Mouse (Mus musculus): ENCODE measurements at regions not wholly inside any gene's neighbourhood (a gene's known extent, or its start where the extent isn't known, plus 50 kb on each side); places are given as distances from the start of the nearest gene placed in this dataset.

DNA sequence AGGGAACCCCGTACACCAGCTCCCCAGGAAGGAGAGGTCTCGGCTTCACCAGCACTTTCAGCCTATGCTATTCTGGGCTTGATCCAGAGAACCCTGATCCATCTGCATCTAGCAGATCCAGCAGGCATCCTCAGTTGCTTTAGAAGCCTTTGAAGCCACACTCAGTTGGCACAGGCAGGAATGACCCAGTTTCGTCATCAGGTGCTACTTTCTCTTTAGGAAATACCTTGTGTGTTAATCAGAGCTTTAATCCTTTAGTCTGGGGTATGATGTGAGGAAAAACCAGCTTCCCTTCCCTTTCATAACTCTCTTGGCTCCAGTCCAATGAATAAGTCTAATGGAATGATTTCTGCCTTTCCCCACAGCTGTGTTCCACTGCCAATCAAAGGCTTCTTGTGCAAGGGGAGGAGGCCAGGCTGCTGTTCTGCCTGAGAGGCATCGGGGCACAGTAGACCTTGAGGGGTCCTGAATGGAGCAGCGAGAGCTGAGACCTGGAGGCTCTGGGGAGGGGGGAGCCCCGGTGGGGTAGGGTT lies 173.3 kb upstream of the Igfbp7 start:
- H3K4me1 ChIP-seq (replicated peaks; ENCODE audit: control insufficient read depth, insufficient read depth): no peaks in the 10 kb centered on the region
- no peaks in the 10 kb centered on the region for H3K9me3 ChIP-seq (ENCODE audit: control insufficient read depth, low read length)
- DNase-seq (ENCODE audit: low spot score) (peak; percentile 23), ATAC-seq (ENCODE audit: low FRiP score, low TSS enrichment) (peak; percentile 82)
- no peaks in the 10 kb centered on the region for H3K27me3 ChIP-seq (ENCODE audit: control insufficient read depth, insufficient read depth, low read length)
- 33% methylated on average over 6 of the region's 6 CpGs for WGBS
- no peak overlapping the region for H3K9ac ChIP-seq (ENCODE audit: low read length)
- TF ChIP-seq CTCF (IDR thresholded peaks at IDR 0.05; ENCODE audit: low read depth) (no peak), EP300 (optimal IDR thresholded peaks at IDR 0.05) (peak; percentile 76)
- H3K4me2 ChIP-seq (replicated peaks; ENCODE audit: low read depth): no peak overlapping the region
- H3K27ac ChIP-seq (replicated peaks): no peak overlapping the region
- H3K36me3 ChIP-seq (ENCODE audit: control insufficient read depth, insufficient read depth, low read length): no peaks in the 10 kb centered on the region
- no peak overlapping the region for H3K4me3 ChIP-seq (ENCODE audit: low read depth, low read length)

DNA sequence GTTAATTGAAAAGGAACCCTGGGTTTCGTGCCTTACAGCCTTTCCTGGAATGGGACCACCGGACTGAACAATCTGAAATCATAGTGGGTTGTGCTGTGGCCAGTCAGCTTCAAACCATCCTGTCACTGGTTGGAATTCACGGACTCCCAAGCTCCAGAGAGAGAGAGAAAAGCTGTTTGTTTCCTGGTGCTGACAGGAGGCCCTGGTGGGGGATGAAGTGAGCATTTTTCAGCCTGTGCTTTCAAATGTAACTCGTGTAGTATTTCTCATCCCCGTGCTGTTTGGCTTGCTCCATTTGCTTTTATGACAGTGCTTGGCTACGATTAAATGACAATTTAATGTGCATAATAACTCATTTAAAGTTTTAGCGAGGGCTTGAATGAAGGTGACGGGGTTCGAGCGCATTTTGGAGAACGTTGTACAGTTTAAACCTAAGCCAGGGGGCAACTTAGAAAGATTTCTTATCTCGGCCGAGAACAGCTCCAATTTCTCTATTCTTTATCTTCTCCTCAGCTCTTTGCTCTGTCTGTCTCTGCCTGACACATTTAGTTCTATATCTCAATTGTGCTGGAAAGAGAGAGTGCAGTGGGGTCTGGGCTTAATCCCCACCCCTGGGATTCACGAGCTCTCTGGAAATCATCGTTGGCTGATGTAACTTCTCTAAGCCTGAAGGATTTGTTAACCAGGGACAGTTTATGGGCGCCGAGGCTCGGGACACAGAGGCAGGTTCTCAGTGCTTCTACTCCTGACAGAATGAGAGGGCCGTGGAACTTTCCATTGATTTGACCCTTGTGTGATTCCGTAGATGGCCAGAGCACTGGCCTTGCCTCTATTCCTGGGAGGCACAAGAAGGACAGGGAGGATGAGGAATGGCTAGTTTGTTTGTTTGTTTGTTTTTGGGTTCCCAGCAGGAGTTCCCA lies 172.2 kb upstream of the Igfbp7 start:
- Histone ChIP-seq H3K27me3 (ENCODE audit: control insufficient read depth, insufficient read depth, low read length) (no peaks in the 10 kb centered on the region), H3K27ac (replicated peaks) (no peak overlapping the region), H3K36me3 (ENCODE audit: control insufficient read depth, insufficient read depth, low read length) (no peaks in the 10 kb centered on the region), H3K4me2 (replicated peaks; ENCODE audit: low read depth) (peak overlapping the region; percentile 4; the same call in 1 of the 2 replicates), H3K9me3 (ENCODE audit: control insufficient read depth, low read length) (no peaks in the 10 kb centered on the region), H3K4me3 (ENCODE audit: low read depth, low read length) (no peak overlapping the region), H3K9ac (ENCODE audit: low read length) (no peak overlapping the region), H3K4me1 (replicated peaks; ENCODE audit: control insufficient read depth, insufficient read depth) (no peaks in the 10 kb centered on the region)
- TF ChIP-seq EP300 (optimal IDR thresholded peaks at IDR 0.05) (no peak), CTCF (IDR thresholded peaks at IDR 0.05; ENCODE audit: low read depth) (no peak)
- ATAC-seq (ENCODE audit: low FRiP score, low TSS enrichment) (no peak), DNase-seq (ENCODE audit: low spot score) (no peak)
- WGBS: 33% methylated on average over 20 of the region's 20 CpGs

DNA sequence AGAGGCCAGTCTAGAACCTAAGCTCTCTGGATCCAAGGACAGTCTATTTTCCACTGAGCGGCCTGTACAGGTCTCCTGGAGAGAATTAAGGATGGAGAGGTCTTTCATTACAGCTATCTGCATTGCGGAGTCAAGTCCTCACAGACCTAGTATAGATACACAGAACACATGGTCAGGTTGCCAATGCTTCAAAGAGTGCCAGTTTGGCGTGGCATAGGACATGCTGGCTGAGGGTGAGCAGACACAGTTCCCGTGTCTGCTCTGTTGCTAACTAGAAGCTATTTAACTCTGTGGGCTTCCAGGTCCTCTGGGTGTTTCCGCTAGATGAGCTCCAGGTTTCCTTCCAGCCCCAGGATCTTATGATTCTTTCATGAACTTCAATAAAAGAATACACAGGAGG lies 169.0 kb upstream of the Igfbp7 start:
- Histone ChIP-seq H3K4me2 (replicated peaks; ENCODE audit: low read depth) (no peak overlapping the region), H3K27ac (replicated peaks) (no peak overlapping the region), H3K36me3 (ENCODE audit: control insufficient read depth, insufficient read depth, low read length) (no peaks in the 10 kb centered on the region), H3K27me3 (ENCODE audit: control insufficient read depth, insufficient read depth, low read length) (no peaks in the 10 kb centered on the region), H3K9ac (ENCODE audit: low read length) (no peak overlapping the region), H3K4me1 (replicated peaks; ENCODE audit: control insufficient read depth, insufficient read depth) (no peaks in the 10 kb centered on the region), H3K4me3 (ENCODE audit: low read depth, low read length) (no peak overlapping the region), H3K9me3 (ENCODE audit: control insufficient read depth, low read length) (no peaks in the 10 kb centered on the region)
- WGBS: 90% methylated on average over 5 of the region's 5 CpGs
- no peak for ATAC-seq (ENCODE audit: low FRiP score, low TSS enrichment)
- TF ChIP-seq EP300 (optimal IDR thresholded peaks at IDR 0.05): no peak
- no peak for TF ChIP-seq CTCF (IDR thresholded peaks at IDR 0.05; ENCODE audit: low read depth)
- no peak for DNase-seq (ENCODE audit: low spot score)

DNA sequence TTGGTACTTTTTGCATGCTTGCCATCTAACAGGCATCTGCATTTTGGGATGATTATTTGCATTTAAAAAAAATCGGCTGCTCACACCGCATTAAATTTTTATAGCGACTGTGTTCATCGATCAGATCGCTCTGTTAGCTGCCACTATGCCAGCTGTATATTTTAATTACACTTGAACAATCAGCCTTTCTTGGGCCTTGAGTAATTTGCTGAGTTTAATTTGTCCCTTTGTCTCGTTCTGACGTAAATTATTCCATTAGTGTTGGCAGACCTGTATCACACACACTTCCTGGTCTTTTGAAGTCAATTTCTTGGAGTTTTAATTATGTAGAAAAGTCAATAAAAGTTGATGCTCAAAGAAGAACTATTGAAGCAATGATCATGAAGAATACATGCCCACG lies 167.9 kb upstream of the Igfbp7 start:
- TF ChIP-seq EP300 (optimal IDR thresholded peaks at IDR 0.05): no peak
- no peak for TF ChIP-seq CTCF (IDR thresholded peaks at IDR 0.05; ENCODE audit: low read depth)
- WGBS: 92% methylated on average over 8 of the region's 8 CpGs
- ATAC-seq (ENCODE audit: low FRiP score, low TSS enrichment): no peak

DNA sequence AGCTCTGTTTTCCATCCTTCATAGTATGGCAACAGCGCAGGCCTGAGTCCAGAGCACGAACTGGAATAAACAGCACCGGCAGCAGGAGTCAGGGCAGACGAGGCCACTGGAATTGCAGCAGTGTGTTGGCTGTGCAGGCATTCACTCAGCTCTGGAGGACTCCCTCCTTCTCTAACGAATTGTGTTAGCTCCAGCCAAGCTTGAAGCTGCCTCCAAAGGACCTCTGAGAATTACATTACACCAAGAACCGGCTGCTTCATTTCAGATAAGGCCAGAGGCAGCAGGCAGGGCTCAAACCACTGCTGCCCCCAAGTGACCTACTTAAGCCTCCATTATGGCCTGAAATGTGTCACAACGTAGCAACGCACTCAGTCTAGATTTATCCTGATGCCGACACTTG lies 162.5 kb upstream of the Igfbp7 start:
- no peaks in the 10 kb centered on the region for H3K4me1 ChIP-seq (replicated peaks; ENCODE audit: control insufficient read depth, insufficient read depth)
- no peaks in the 10 kb centered on the region for H3K36me3 ChIP-seq (ENCODE audit: control insufficient read depth, insufficient read depth, low read length)
- no peaks in the 10 kb centered on the region for H3K27me3 ChIP-seq (ENCODE audit: control insufficient read depth, insufficient read depth, low read length)
- DNase-seq (ENCODE audit: low spot score) (no peak), ATAC-seq (ENCODE audit: low FRiP score, low TSS enrichment) (no peak; the same call in 1 of the 2 replicates)
- no peaks in the 10 kb centered on the region for H3K9me3 ChIP-seq (ENCODE audit: control insufficient read depth, low read length)
- no peak overlapping the region for H3K4me3 ChIP-seq (ENCODE audit: low read depth, low read length)
- WGBS: 54% methylated on average over 9 of the region's 9 CpGs
- H3K4me2 ChIP-seq (replicated peaks; ENCODE audit: low read depth): no peak overlapping the region
- H3K27ac ChIP-seq (replicated peaks): no peak overlapping the region
- no peak overlapping the region for H3K9ac ChIP-seq (ENCODE audit: low read length)
- no peak for TF ChIP-seq CTCF (IDR thresholded peaks at IDR 0.05; ENCODE audit: low read depth)
- TF ChIP-seq EP300 (optimal IDR thresholded peaks at IDR 0.05): no peak

More for the DNA sequence above, 167.9 kb upstream of the Igfbp7 start:
- Histone ChIP-seq H3K27ac (replicated peaks) (no peak overlapping the region), H3K4me1 (replicated peaks; ENCODE audit: control insufficient read depth, insufficient read depth) (no peaks in the 10 kb centered on the region), H3K9ac (ENCODE audit: low read length) (no peak overlapping the region), H3K9me3 (ENCODE audit: control insufficient read depth, low read length) (no peaks in the 10 kb centered on the region), H3K27me3 (ENCODE audit: control insufficient read depth, insufficient read depth, low read length) (no peaks in the 10 kb centered on the region), H3K36me3 (ENCODE audit: control insufficient read depth, insufficient read depth, low read length) (no peaks in the 10 kb centered on the region), H3K4me3 (ENCODE audit: low read depth, low read length) (no peak overlapping the region), H3K4me2 (replicated peaks; ENCODE audit: low read depth) (no peak overlapping the region)
- no peak for DNase-seq (ENCODE audit: low spot score)

DNA sequence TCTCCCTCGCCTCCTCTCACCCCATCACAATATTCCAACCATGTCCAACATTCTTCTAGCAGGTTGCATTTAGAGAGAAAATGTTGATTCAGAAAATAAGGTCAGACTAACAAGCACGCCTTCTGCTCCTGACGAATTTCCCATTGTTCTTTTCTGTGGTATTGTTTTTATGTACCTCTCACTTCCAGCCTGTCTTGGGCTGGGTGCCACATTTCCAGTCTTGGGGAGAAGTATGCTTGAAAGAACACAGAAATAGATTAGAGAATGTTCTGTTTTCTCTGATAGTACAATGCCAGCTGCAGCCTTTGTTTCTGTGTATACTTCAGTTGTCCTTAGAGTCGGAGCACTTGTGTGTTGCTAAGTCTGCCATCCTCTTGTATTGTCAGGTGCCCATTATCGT lies 160.3 kb upstream of the Igfbp7 start:
- Histone ChIP-seq H3K4me3 (ENCODE audit: low read depth, low read length) (no peak overlapping the region), H3K27me3 (ENCODE audit: control insufficient read depth, insufficient read depth, low read length) (no peaks in the 10 kb centered on the region), H3K9me3 (ENCODE audit: control insufficient read depth, low read length) (no peaks in the 10 kb centered on the region), H3K27ac (replicated peaks) (no peak overlapping the region), H3K9ac (ENCODE audit: low read length) (no peak overlapping the region), H3K4me1 (replicated peaks; ENCODE audit: control insufficient read depth, insufficient read depth) (no peaks in the 10 kb centered on the region), H3K36me3 (ENCODE audit: control insufficient read depth, insufficient read depth, low read length) (no peaks in the 10 kb centered on the region), H3K4me2 (replicated peaks; ENCODE audit: low read depth) (no peak overlapping the region)
- WGBS: 73% methylated on average over 5 of the region's 5 CpGs
- TF ChIP-seq CTCF (IDR thresholded peaks at IDR 0.05; ENCODE audit: low read depth): no peak
- DNase-seq (ENCODE audit: low spot score): no peak
- ATAC-seq (ENCODE audit: low FRiP score, low TSS enrichment): no peak
